ENCODE assay signal across 1 mouse cellular context in genomic region chr2:180576482-180576881, GRCm38 (mm10).
TF ChIP-seq lines count a peak whose summit lies in the region.

No protein-coding gene starts in this region.

TF ChIP-seq in CH12.LX, 34 proteins besides CTCF, POLR2A, EP300 and RAD21 (continued from another document):
- no peak for TF ChIP-seq NELFE (IDR thresholded peaks at IDR 0.05; ENCODE audit: low read depth, low read length)
- no peak for TF ChIP-seq KAT2A (IDR thresholded peaks at IDR 0.05; ENCODE audit: insufficient replicate concordance, low read length)
- TF ChIP-seq PAX5 (IDR thresholded peaks at IDR 0.05; ENCODE audit: low read length): no peak
- peak; percentile 56; the same call in 1 of the 2 replicates for TF ChIP-seq MXI1 (IDR thresholded peaks at IDR 0.05; ENCODE audit: low read depth, low read length)
- no peak for TF ChIP-seq UBTF (IDR thresholded peaks at IDR 0.05; ENCODE audit: low read depth, low read length)
- no peak for TF ChIP-seq MAZ (IDR thresholded peaks at IDR 0.05; ENCODE audit: low read depth, low read length)
- TF ChIP-seq SMC3 (IDR thresholded peaks at IDR 0.05; ENCODE audit: low read depth, low read length): no peak; the same call in 1 of the 2 replicates
- peak; percentile 57 for TF ChIP-seq MAX (IDR thresholded peaks at IDR 0.05; ENCODE audit: low read length)
- no peak for TF ChIP-seq CHD1 (IDR thresholded peaks at IDR 0.05; ENCODE audit: low read depth, low read length)
- no peak for TF ChIP-seq JUND (conservative IDR thresholded peaks at IDR 0.05; ENCODE audit: low read depth, low read length)
